In the genomic region with DNA sequence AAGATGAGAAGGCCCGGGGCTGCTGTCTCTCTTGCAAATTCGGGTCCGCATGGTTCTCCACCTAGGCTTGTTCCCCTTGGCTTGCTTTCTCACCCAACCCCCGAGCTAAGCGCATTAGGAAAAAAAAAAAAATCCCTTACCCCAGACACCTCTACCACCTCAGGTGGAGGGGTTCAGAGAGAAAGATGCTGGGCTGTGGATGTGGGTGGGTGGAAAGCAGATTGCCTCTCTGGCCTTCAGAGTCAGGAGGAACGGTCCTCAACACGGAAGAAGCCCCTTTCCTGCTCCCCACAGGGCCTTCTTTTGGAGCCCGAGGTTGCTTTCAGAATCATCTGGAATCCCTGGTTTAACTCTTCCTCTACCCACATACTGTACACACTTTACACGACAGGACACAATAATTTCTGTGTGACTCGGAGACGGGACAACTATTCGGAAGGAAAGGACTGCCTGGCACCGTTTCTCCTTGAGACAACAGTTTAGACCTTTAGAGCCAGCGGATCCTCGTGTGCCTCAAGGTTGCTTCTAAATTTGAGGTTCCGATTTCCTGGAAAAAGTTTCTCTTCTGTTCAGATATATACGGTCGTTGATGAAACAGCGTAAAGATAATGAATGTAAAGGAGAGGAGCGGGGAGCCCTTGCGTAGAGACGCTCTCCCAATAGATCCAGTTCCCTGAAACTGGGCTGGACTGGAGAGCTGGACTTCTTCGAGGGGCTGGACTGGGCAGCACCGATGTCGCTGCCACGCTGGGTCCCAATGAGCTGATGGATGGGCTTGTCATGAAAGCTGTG, we compare ENCODE assay signal across 10 mouse cellular contexts. TPM values are rescaled to one million over a fixed set of nuclear protein-coding genes. Genes with fewer than 3 reads are reported as not detected.
DNase-seq lines count a peak whose midpoint lies in the region; ATAC-seq and TF ChIP-seq lines count a peak whose summit lies in the region.
"Had no signal": no experiment of that assay in that cellular context is flagged by ENCODE, and none has a peak within 500 bp of the region (broad histone marks: within the 10 kb centered on the region; RNA-seq: fewer than 3 reads in every experiment).

No protein-coding gene starts in this region.

- H3K36me3 ChIP-seq in forebrain, embryonic 10.5 days (replicated peaks) = no peaks in the 10 kb centered on the region
- no peaks in the 10 kb centered on the region for H3K36me3 ChIP-seq in forebrain, embryonic 15.5 days
- H3K36me3 ChIP-seq in lung, postnatal 0 days (ENCODE audit: insufficient read depth, low read length) = no peaks in the 10 kb centered on the region
- no peaks in the 10 kb centered on the region for H3K36me3 ChIP-seq in limb, embryonic 15.5 days
- H3K36me3 ChIP-seq in stomach, embryonic 16.5 days (ENCODE audit: control insufficient read depth, insufficient read depth, low read length) = no peaks in the 10 kb centered on the region

- H3K9ac ChIP-seq in forebrain, embryonic 15.5 days (replicated peaks) = no peak overlapping the region
- H3K9ac ChIP-seq in lung, postnatal 0 days (replicated peaks; ENCODE audit: low read depth) = no peak overlapping the region
- H3K9ac ChIP-seq in limb, embryonic 15.5 days = no peak overlapping the region
- no peak overlapping the region for H3K9ac ChIP-seq in stomach, embryonic 16.5 days (ENCODE audit: low read length)
- H3K9ac ChIP-seq: liver, embryonic 14.5 days had no signal

- TF ChIP-seq CTCF in lung, postnatal 0 days (IDR thresholded peaks at IDR 0.05) = no peak
- no peak for TF ChIP-seq CTCF in gastrocnemius, adult 2 months (IDR thresholded peaks at IDR 0.05)

- no peak overlapping the region for H3K4me2 ChIP-seq in forebrain, embryonic 15.5 days (replicated peaks)
- peak overlapping the region; percentile 58 for H3K4me2 ChIP-seq in lung, postnatal 0 days (replicated peaks; ENCODE audit: low read depth, low read length)
- H3K4me2 ChIP-seq in limb, embryonic 15.5 days = peak overlapping the region; percentile 39
- H3K4me2 ChIP-seq in stomach, embryonic 16.5 days (ENCODE audit: low read depth, low read length) = peak overlapping the region; percentile 38; the same call in 1 of the 2 replicates

- peaks cover 58% of the 10 kb centered on the region for H3K4me1 ChIP-seq in forebrain, embryonic 10.5 days
- H3K4me1 ChIP-seq in forebrain, embryonic 15.5 days = peaks cover 18% of the 10 kb centered on the region; the same call in 1 of the 2 replicates
- H3K4me1 ChIP-seq in lung, postnatal 0 days (ENCODE audit: insufficient read depth, low read depth, low read length) = no peaks in the 10 kb centered on the region; the same call in 1 of the 2 replicates
- peaks cover 46% of the 10 kb centered on the region for H3K4me1 ChIP-seq in limb, embryonic 15.5 days
- no peaks in the 10 kb centered on the region for H3K4me1 ChIP-seq in stomach, embryonic 16.5 days (ENCODE audit: control insufficient read depth, insufficient read depth, low read length)

- ATAC-seq in forebrain, embryonic 15.5 days (replicated peaks) = no peak
- ATAC-seq in lung, postnatal 0 days = no peak
- ATAC-seq in limb, embryonic 15.5 days (ENCODE audit: insufficient number of reproducible peaks, low FRiP score, low TSS enrichment, low read depth) = no peak
- no peak for ATAC-seq in stomach, embryonic 16.5 days (ENCODE audit: insufficient read depth, low FRiP score)

- intact Hi-C loops in gastrocnemius, adult 2 months (cut with DNase I) = loop anchor here (10.0 kb wide), 2 partner anchors 239 to 1051 kb away; partner anchors contain the start of genes Fto and Rpgrip1l

- H3K27me3 ChIP-seq in forebrain, embryonic 10.5 days (ENCODE audit: poor library complexity, severe bottlenecking) = peaks cover 96% of the 10 kb centered on the region
- H3K27me3 ChIP-seq in forebrain, embryonic 15.5 days = peaks cover 88% of the 10 kb centered on the region
- H3K27me3 ChIP-seq in lung, postnatal 0 days (replicated peaks; ENCODE audit: insufficient read depth, low read length) = peaks cover 36% of the 10 kb centered on the region
- H3K27me3 ChIP-seq in limb, embryonic 15.5 days = peaks cover 87% of the 10 kb centered on the region
- peaks cover 62% of the 10 kb centered on the region for H3K27me3 ChIP-seq in stomach, embryonic 16.5 days (ENCODE audit: control insufficient read depth, insufficient read depth, low read length)

- H3K27ac ChIP-seq in forebrain, embryonic 10.5 days = 0 out of 2 replicates have a peak overlapping the region, but pooled peaks have one; percentile 12
- H3K27ac ChIP-seq in forebrain, embryonic 15.5 days (replicated peaks) = no peak overlapping the region
- H3K27ac ChIP-seq in lung, postnatal 0 days (ENCODE audit: low read length) = no peak overlapping the region
- no peak overlapping the region; the same call in 1 of the 2 replicates for H3K27ac ChIP-seq in limb, embryonic 15.5 days
- no peak overlapping the region for H3K27ac ChIP-seq in stomach, embryonic 16.5 days (ENCODE audit: low read length)
- H3K27ac ChIP-seq in gastrocnemius, adult 2 months = no peak overlapping the region
- H3K27ac ChIP-seq: kidney, postnatal 0 days; liver, embryonic 14.5 days had no signal

- H3K9me3 ChIP-seq in forebrain, embryonic 10.5 days = no peaks in the 10 kb centered on the region
- no peaks in the 10 kb centered on the region for H3K9me3 ChIP-seq in forebrain, embryonic 15.5 days
- no peaks in the 10 kb centered on the region for H3K9me3 ChIP-seq in lung, postnatal 0 days (ENCODE audit: low read length)
- no peaks in the 10 kb centered on the region for H3K9me3 ChIP-seq in limb, embryonic 15.5 days
- H3K9me3 ChIP-seq in stomach, embryonic 16.5 days (replicated peaks; ENCODE audit: control insufficient read depth, low read length) = no peaks in the 10 kb centered on the region

- DNase-seq in forebrain, embryonic 10.5 days (ENCODE audit: extremely low spot score, low spot score) = no peak
- DNase-seq in lung, postnatal 0 days (ENCODE audit: low spot score) = peak; percentile 4
- no peak for DNase-seq in lung, adult 18-20 months
- no peak for DNase-seq in gastrocnemius, adult 2 months
- DNase-seq in frontal cortex, postnatal 25 days (ENCODE audit: low spot score in 2 of 2) = no peak

- peak overlapping the region; percentile 67 for H3K4me3 ChIP-seq in forebrain, embryonic 10.5 days
- no peak overlapping the region for H3K4me3 ChIP-seq in forebrain, embryonic 15.5 days
- H3K4me3 ChIP-seq in lung, postnatal 0 days (ENCODE audit: low read depth, low read length) = peak overlapping the region; percentile 20; the same call in 1 of the 2 replicates
- peak overlapping the region; percentile 29 for H3K4me3 ChIP-seq in limb, embryonic 15.5 days
- no peak overlapping the region for H3K4me3 ChIP-seq in stomach, embryonic 16.5 days (replicated peaks; ENCODE audit: low read length)
- no peak overlapping the region for H3K4me3 ChIP-seq in gastrocnemius, adult 2 months

- WGBS in forebrain, embryonic 10.5 days = 7% methylated on average over 26 of the region's 26 CpGs
- 4% methylated on average over 26 of the region's 26 CpGs for WGBS in forebrain, embryonic 15.5 days
- 11% methylated on average over 26 of the region's 26 CpGs for WGBS in lung, postnatal 0 days
- 14% methylated on average over 26 of the region's 26 CpGs for WGBS in limb, embryonic 15.5 days
- WGBS in stomach, embryonic 16.5 days = 9% methylated on average over 26 of the region's 26 CpGs

- no peak for TF ChIP-seq EP300 in lung, postnatal 0 days (IDR thresholded peaks at IDR 0.05)

RNA-seq across cellular contexts. Expression of gene Irx5, which starts 8.7 kb away (rescaled TPM):
- polyA plus RNA-seq in forebrain, embryonic 10.5 days (2016; fragmentation: Nextera tagmentation; extraction: Ambion mirVana) = 4.4 and 4.9 TPM in 2 replicates
- polyA plus RNA-seq in forebrain, embryonic 15.5 days (2015; fragmentation: Nextera tagmentation; extraction: Ambion mirVana) = 0.85 and 0.88 TPM in 2 replicates
- polyA plus RNA-seq in lung, postnatal 0 days (2015; fragmentation: Nextera tagmentation; extraction: Ambion mirVana) = 19.3 and 21.1 TPM in 2 replicates
- 23.6 and 29.9 TPM in 2 replicates for polyA plus RNA-seq in limb, embryonic 15.5 days (2015; fragmentation: Nextera tagmentation; extraction: Ambion mirVana)
- 1.4 and 1.5 TPM in 2 replicates for polyA plus RNA-seq in stomach, embryonic 16.5 days (2015; fragmentation: Nextera tagmentation; extraction: Ambion mirVana)
- total RNA-seq in gastrocnemius, adult 2 months (2021) = not detected

Comparison
In these comparisons a context has a peak if more than half of its experiments do, and no peak if none do; other contexts are left out.
1. H3K4me3 ChIP-seq: peak in forebrain, embryonic 10.5 days (single experiment), lung, postnatal 0 days (single experiment) and limb, embryonic 15.5 days (single experiment); none in forebrain, embryonic 15.5 days (single experiment), stomach, embryonic 16.5 days (single experiment) and gastrocnemius, adult 2 months (single experiment).